Mouse (Mus musculus) spleen, embryonic (tissue): ENCODE measurements around the gene Tmem89.

Experiments used
- CTCF ChIA-PET: fragments of 350-600 bp; sonication (Branson Sonifier 250); formaldehyde crosslinking; loops from one replicate; lab custom pipeline; 2022; lab: Charles Lee

Gene Tmem89

GRCm38 (mm10) chr9:108914491-108914890 is at the start of gene Tmem89:
Gene Tmem89 (plus strand): TSS chr9:108914619.
- CTCF ChIA-PET = no interaction called here

- CTCF ChIA-PET = no interaction called here
These were observed 2.1 kb upstream of the Tmem89 start for GRCm38 (mm10) chr9:108912308-108912707.

- CTCF ChIA-PET = no interaction called here
These were observed 1.3 kb upstream of the Tmem89 start for GRCm38 (mm10) chr9:108913161-108913560.

- CTCF ChIA-PET = no interaction called here
These were observed 798 bp upstream of the Tmem89 start for GRCm38 (mm10) chr9:108913621-108914020.

GRCm38 (mm10) chr9:108925897-108926296 is 11.5 kb downstream of the Tmem89 start:
- CTCF ChIA-PET = no interaction called here

- CTCF ChIA-PET = interaction anchor here (0.6 kb wide), 1 partner anchor 1347 kb away, joined by 6 read pairs; no protein-coding TSS in a partner anchor
These were observed 14.0 kb downstream of the Tmem89 start for GRCm38 (mm10) chr9:108928424-108928823.

GRCm38 (mm10) chr9:108935991-108936390 is 21.6 kb downstream of the Tmem89 start:
- CTCF ChIA-PET = interaction anchor here (0.6 kb wide), 1 partner anchor 131 kb away, joined by 4 read pairs; no protein-coding TSS in a partner anchor

- CTCF ChIA-PET = interaction anchor here (0.7 kb wide), 1 partner anchor 101 kb away, joined by 3 read pairs; no protein-coding TSS in a partner anchor
These were observed 22.3 kb downstream of the Tmem89 start, which contains the start of gene Uqcrc1 for GRCm38 (mm10) chr9:108936418-108937364. Gene Uqcrc1 (plus strand): TSS chr9:108936633.

GRCm38 (mm10) chr9:108945111-108945510 is 30.7 kb downstream of the Tmem89 start:
- CTCF ChIA-PET = no interaction called here

GRCm38 (mm10) chr9:108945608-108946007 is 31.2 kb downstream of the Tmem89 start:
- CTCF ChIA-PET = no interaction called here

GRCm38 (mm10) chr9:108949231-108949966 is 35.0 kb downstream of the Tmem89 start:
- CTCF ChIA-PET = no interaction called here

GRCm38 (mm10) chr9:108949967-108950728 is 35.7 kb downstream of the Tmem89 start:
- CTCF ChIA-PET = no interaction called here

GRCm38 (mm10) chr9:108953081-108953636 is 38.7 kb downstream of the Tmem89 start, which contains the start of gene Col7a1:
Gene Col7a1 (plus strand): TSS chr9:108953586.
- CTCF ChIA-PET = no interaction called here

GRCm38 (mm10) chr9:108955241-108955640 is 40.8 kb downstream of the Tmem89 start:
- CTCF ChIA-PET = no interaction called here

GRCm38 (mm10) chr9:108955846-108956245 is 41.4 kb downstream of the Tmem89 start:
- CTCF ChIA-PET = no interaction called here

- CTCF ChIA-PET = no interaction called here
These were observed 49.2 kb downstream of the Tmem89 start for GRCm38 (mm10) chr9:108963577-108963976.

GRCm38 (mm10) chr9:108964338-108964737 is 49.9 kb downstream of the Tmem89 start:
- CTCF ChIA-PET = no interaction called here
